Mouse (Mus musculus) macrophage (primary cell): ENCODE data around the gene Acaa1a. TPM values are rescaled to one million over a fixed set of nuclear protein-coding genes. Genes with fewer than 3 reads are reported as not detected.

Experiments
- H3K27ac ChIP-seq: fragments of 350-480 bp; formaldehyde crosslinking; 2 replicates; pipeline ENCODE4 v1.9.0; 2021
- H3K36me3 ChIP-seq: fragments of 350-480 bp; formaldehyde crosslinking; 2 replicates; pipeline ENCODE4 v1.9.0; 2021; ENCODE audit errors: inconsistent target
- H3K4me3 ChIP-seq: fragments of 350-480 bp; formaldehyde crosslinking; 2 replicates; pipeline ENCODE4 v1.9.0; 2021; ENCODE audit errors: inconsistent target
- H3K79me2 ChIP-seq: fragments of 350-480 bp; formaldehyde crosslinking; 2 replicates; pipeline ENCODE4 v1.9.0; 2021; ENCODE audit errors: inconsistent target
- WGBS: methylation state at CpG from one replicate; pipeline ENCODE4 v1.1.7; 2026; ENCODE audit warnings: inconsistent platforms; ENCODE audit not compliant: missing documents; 5-methylcytosine and 5-hydroxymethylcytosine counted together
- polyA plus RNA-seq: library from polyadenylated mRNA; stranded (reverse); fragments of 250-400 nt; gene quantifications from 3 replicates; pipeline ENCODE4 v1.2.4, GENCODE M21; 2018; ENCODE audit warnings: inconsistent platforms

The Acaa1a gene
- polyA plus RNA-seq, 1 experiment from 2014 or later = 27.8 TPM

- Histone ChIP-seq H3K27ac (peak overlapping the region; percentile 93), H3K79me2 (peaks cover 27% of the 10 kb centered on the region), H3K4me3 (no peak overlapping the region), H3K36me3 (no peaks in the 10 kb centered on the region)
- 7% methylated on average over 1 of the region's 1 CpGs for WGBS
These were observed 15.3 kb upstream of the Acaa1a start for GRCm38 (mm10) chr9:119324130-119324529.

GRCm38 (mm10) chr9:119328488-119328887 is 11.0 kb upstream of the Acaa1a start:
- Histone ChIP-seq H3K79me2 (no peaks in the 10 kb centered on the region), H3K4me3 (no peak overlapping the region), H3K36me3 (no peaks in the 10 kb centered on the region), H3K27ac (no peak overlapping the region)
- 6% methylated on average over 3 of the region's 3 CpGs for WGBS

- no peaks in the 10 kb centered on the region for H3K79me2 ChIP-seq
- WGBS = 84% methylated on average over 15 of the region's 15 CpGs
- H3K36me3 ChIP-seq = no peaks in the 10 kb centered on the region
- H3K27ac ChIP-seq = no peak overlapping the region
- no peak overlapping the region for H3K4me3 ChIP-seq
These were observed 9.1 kb upstream of the Acaa1a start for GRCm38 (mm10) chr9:119330186-119330963.

- Histone ChIP-seq H3K27ac (peak overlapping the region; percentile 61), H3K36me3 (peaks cover 16% of the 10 kb centered on the region; the same call in 1 of the 2 replicates), H3K79me2 (peaks cover 26% of the 10 kb centered on the region), H3K4me3 (no peak overlapping the region)
- 2% methylated on average over 10 of the region's 10 CpGs for WGBS
These were observed 5.2 kb upstream of the Acaa1a start for GRCm38 (mm10) chr9:119334324-119334723.

DNA sequence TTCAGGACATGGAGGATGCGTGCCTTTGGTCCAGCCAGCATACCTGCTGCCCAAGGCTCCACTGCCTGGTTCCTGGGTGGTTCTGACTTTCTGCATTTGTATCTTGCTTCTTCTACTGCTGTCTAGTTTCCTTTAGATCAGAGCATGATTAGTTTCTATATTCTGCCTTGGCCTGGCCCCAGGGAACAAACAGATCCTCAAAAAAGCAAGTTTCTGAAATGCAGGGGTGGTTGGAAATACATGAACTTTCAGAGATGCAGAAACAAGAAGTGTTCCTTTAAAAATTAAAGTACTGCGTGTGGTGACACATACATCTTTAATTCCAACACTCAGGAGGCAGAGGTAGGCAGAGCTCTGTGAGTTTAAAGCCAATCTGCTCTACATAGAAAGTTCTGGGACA is 4.6 kb upstream of the Acaa1a start:
- H3K36me3 ChIP-seq = peaks cover 16% of the 10 kb centered on the region; the same call in 1 of the 2 replicates
- peak overlapping the region; percentile 61 for H3K27ac ChIP-seq
- H3K4me3 ChIP-seq = no peak overlapping the region
- peaks cover 31% of the 10 kb centered on the region for H3K79me2 ChIP-seq
- 46% methylated on average over 2 of the region's 2 CpGs for WGBS

DNA sequence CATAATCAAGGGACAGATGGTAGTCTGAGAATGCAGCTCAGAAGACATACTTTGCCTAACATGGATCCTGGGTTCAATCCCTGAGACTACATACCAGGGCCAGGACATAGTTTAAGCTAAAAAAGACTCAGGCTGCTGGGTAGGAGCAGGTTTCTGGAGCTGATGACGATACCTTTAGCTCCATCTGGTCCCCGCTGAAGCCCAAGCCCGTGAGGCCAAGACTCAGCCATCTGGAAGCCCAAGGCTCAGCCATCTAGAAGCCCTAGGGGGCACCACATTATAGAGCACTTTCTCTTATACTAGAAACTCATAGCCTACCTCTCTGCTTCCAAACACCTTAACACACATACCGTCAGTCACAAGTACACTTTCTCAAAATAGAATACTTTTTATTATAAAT is 3.9 kb upstream of the Acaa1a start:
- 91% methylated on average over 4 of the region's 4 CpGs for WGBS
- peaks cover 16% of the 10 kb centered on the region; the same call in 1 of the 2 replicates for H3K36me3 ChIP-seq
- no peak overlapping the region for H3K4me3 ChIP-seq
- peak overlapping the region; percentile 48; the same call in 1 of the 2 replicates for H3K27ac ChIP-seq
- peaks cover 32% of the 10 kb centered on the region for H3K79me2 ChIP-seq

- WGBS = 85% methylated on average over 7 of the region's 14 CpGs
- no peak overlapping the region for H3K4me3 ChIP-seq
- peaks cover 44% of the 10 kb centered on the region for H3K79me2 ChIP-seq
- peaks cover 16% of the 10 kb centered on the region; the same call in 1 of the 2 replicates for H3K36me3 ChIP-seq
- H3K27ac ChIP-seq = no peak overlapping the region
These were observed 1.6 kb upstream of the Acaa1a start for GRCm38 (mm10) chr9:119337842-119338241.

DNA sequence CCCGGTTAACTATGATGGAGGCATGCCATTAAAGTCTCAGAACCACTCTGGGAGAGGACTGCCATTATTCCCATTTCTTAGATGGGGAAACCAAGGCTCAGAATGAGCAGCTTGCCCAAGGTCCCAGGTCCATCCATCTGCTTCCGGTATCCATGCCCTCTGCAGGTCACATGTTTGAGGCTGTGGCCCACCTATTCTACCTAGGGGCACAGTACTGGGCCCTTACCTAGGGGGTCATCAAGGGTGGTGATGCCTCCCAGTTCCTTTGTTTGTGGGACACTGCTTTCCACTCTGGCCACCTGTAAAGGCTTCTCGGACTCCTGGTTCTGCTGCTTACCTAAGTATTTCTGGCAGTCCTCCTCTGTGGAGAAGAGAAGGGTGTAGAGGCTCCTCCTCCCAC is 1.1 kb upstream of the Acaa1a start:
- WGBS = 89% methylated on average over 3 of the region's 3 CpGs
- peaks cover 47% of the 10 kb centered on the region for H3K79me2 ChIP-seq
- H3K36me3 ChIP-seq = peaks cover 18% of the 10 kb centered on the region; the same call in 1 of the 2 replicates
- 0 out of 2 replicates have a peak overlapping the region, but pooled peaks have one; percentile 77 for H3K4me3 ChIP-seq
- no peak overlapping the region for H3K27ac ChIP-seq

DNA sequence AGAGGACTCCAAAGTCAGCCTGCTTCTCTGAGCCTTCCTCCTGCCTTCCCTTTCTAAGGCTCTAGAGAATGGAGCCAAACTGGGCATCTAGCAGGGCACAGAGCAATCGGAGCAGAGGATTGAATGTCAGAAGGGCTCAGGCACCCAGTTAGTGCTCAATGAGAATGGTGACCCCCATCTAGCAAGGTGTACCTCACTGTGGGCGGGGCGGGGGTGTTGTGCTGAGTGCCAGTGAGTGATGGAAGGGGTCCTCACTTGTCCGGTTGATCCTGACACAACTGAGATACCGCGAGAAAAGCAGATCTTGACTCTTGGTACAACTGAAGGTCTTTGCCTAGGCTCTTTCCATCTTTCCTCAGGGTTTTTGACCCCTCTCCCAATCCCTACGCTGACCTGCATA is 370 bp upstream of the Acaa1a start:
- Histone ChIP-seq H3K36me3 (peaks cover 26% of the 10 kb centered on the region; the same call in 1 of the 2 replicates), H3K4me3 (peak overlapping the region; percentile 77), H3K79me2 (peaks cover 52% of the 10 kb centered on the region), H3K27ac (peak overlapping the region; percentile 93)
- WGBS = 27% methylated on average over 6 of the region's 7 CpGs

DNA sequence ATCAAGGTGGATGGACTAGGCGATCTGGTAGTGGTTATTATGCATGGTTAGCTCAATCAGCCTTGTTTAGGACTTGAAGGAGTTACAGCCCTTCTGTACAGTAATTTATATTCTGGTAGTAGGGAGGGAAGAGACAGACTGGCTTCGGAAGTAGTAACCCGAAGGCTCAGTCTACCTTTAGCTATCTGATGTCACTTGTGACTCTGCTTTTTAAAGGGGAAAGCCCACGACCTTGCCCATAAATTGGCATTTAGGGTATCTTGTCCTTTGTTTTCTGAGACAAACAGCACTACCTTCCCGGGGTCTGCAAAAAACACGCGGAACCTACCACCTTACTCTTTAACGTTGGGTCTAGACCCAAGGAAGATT is 720 bp downstream of the Acaa1a start:
- under 1% methylated on average over 8 of the region's 8 CpGs for WGBS
- H3K36me3 ChIP-seq = peaks cover 35% of the 10 kb centered on the region; the same call in 1 of the 2 replicates
- H3K79me2 ChIP-seq = peaks cover 52% of the 10 kb centered on the region
- peak overlapping the region; percentile 93 for H3K27ac ChIP-seq
- peak overlapping the region; percentile 77 for H3K4me3 ChIP-seq

DNA sequence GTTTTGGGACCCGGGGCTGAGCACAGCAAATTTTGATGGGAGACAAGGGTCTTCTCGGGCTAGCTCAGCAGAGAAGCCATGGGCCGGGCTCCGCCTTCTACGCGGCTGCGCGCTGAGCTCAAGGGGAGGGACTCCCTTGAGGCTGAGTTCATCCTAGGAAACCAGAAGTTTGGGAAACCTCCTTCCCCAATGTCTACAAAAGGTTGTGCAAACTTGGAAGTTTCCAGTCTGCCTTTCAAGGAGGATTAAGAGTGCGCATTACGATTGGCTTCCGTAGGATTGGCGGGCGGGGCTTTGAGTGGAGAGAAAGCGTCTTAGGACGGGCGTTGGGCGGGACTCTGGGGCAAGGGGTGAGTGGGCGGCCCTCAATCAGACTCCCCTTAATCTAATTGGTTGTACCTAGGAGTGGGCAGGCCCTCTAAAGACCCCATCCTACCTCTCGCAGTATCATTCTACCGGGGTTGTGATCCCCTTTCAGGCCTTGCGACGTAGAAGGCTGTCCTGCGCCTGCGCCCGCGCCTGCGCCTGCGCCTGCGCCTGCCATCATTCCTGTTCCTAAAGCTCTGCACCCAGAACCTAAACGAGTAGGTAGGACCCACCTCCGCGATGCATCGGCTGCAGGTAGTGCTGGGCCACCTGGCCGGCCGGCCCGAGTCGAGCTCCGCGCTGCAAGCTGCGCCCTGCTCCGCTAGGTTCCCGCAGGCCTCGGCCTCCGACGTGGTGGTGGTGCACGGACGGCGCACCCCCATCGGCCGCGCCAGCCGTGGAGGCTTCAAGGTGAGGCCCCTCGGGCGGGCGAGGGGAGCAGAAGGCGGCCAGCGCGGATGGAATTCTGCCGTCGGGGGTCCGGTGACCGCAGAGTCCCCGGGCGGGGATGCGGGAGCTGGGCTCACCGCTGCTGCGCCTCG is 1.7 kb downstream of the Acaa1a start, which contains the start of gene Myd88:
Myd88 (minus strand) TSS at position 503 of the 908 bp plus-strand sequence.
- Histone ChIP-seq H3K36me3 (peaks cover 45% of the 10 kb centered on the region; the same call in 1 of the 2 replicates), H3K4me3 (peak within 1 kb of the TSS; percentile 77), H3K27ac (peak within 1 kb of the TSS; percentile 93), H3K79me2 (peaks cover 52% of the 10 kb centered on the region)
- under 1% methylated on average over 68 of the region's 68 CpGs for WGBS

DNA sequence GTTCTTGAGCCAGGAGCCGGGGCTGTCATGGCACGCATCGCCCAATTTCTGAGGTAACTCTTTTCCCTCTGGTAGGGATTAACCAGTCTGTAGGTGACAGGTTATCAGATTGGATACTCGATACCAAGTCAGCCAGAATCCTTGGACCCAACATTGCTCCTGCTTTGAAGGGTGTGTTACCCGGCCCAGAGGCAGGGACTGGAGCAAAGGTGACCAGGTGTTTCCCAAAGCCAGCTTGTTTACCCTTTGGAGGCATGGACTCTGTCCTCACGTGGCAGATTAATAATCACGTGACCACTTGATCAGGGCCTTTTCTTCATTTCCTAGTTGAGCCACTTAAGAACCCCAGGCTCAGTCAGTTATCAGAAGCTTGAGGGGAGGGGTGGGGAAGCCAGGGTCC is 3.3 kb downstream of the Acaa1a start:
- no peak overlapping the region for H3K4me3 ChIP-seq
- no peak overlapping the region for H3K27ac ChIP-seq
- peaks cover 42% of the 10 kb centered on the region for H3K79me2 ChIP-seq
- H3K36me3 ChIP-seq = peaks cover 46% of the 10 kb centered on the region
- 99% methylated on average over 7 of the region's 7 CpGs for WGBS

GRCm38 (mm10) chr9:119346376-119346775 is 6.9 kb downstream of the Acaa1a start:
- 85% methylated on average over 8 of the region's 8 CpGs for WGBS
- Histone ChIP-seq H3K36me3 (peaks cover 69% of the 10 kb centered on the region), H3K79me2 (peaks cover 20% of the 10 kb centered on the region), H3K4me3 (no peak overlapping the region), H3K27ac (no peak overlapping the region)

GRCm38 (mm10) chr9:119350531-119350930 is 11.1 kb downstream of the Acaa1a start:
- peaks cover 47% of the 10 kb centered on the region for H3K36me3 ChIP-seq
- WGBS = 100% methylated on average over 3 of the region's 3 CpGs
- H3K4me3 ChIP-seq = no peak overlapping the region
- H3K27ac ChIP-seq = no peak overlapping the region
- H3K79me2 ChIP-seq = no peaks in the 10 kb centered on the region
